Mouse (Mus musculus): ENCODE results near the gene Mylk.

DNA sequence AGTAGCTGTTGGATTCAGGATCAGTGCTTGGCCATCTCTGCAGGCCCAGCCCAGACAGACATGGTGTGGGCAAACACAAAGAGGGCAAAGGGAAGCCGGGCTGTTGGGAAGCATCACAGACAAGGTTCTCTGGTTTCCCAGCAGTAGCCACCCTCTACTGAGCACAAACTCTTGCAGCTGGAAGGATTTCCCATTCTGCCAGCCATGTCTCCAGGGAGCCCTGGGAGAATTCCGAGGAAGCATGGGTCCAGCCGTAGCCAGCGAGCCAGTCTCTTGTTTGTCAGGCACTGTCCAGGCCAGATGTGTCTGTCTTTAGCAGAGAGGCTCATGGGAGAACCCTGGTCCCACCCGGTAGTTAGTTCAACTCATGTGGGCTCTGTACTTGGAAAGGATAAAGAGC is 215.2 kb downstream of the Mylk start:
- TF ChIP-seq CTCF (IDR thresholded peaks at IDR 0.05; ENCODE audit: insufficient read depth, low read depth, low read length), result no peak
- no peak for TF ChIP-seq POLR2A (IDR thresholded peaks at IDR 0.05; ENCODE audit: insufficient read depth, low read depth, low read length)
